Mouse (Mus musculus) heart, postnatal 4 days (tissue): ENCODE data around the gene Mvb12b. TPM values are rescaled to one million over a fixed set of nuclear protein-coding genes. Genes with fewer than 3 reads are reported as not detected.
"Not testable (repeated sequence)": the region's sequence is repeated elsewhere in the genome, so short reads cannot be mapped to it uniquely, and the experiment has no call there.

Experiments used
- DNase-seq: peaks from one replicate; pipeline ENCODE4 v3.0.0; 2021
- total RNA-seq, 2 experiments: library from RNA; stranded (reverse); gene quantifications; 2 replicates each; pipeline ENCODE4 v1.2.3; 2021

The Mvb12b gene
- total RNA-seq: 10 to 100 TPM; 28.1 to 29.3 TPM

DNA sequence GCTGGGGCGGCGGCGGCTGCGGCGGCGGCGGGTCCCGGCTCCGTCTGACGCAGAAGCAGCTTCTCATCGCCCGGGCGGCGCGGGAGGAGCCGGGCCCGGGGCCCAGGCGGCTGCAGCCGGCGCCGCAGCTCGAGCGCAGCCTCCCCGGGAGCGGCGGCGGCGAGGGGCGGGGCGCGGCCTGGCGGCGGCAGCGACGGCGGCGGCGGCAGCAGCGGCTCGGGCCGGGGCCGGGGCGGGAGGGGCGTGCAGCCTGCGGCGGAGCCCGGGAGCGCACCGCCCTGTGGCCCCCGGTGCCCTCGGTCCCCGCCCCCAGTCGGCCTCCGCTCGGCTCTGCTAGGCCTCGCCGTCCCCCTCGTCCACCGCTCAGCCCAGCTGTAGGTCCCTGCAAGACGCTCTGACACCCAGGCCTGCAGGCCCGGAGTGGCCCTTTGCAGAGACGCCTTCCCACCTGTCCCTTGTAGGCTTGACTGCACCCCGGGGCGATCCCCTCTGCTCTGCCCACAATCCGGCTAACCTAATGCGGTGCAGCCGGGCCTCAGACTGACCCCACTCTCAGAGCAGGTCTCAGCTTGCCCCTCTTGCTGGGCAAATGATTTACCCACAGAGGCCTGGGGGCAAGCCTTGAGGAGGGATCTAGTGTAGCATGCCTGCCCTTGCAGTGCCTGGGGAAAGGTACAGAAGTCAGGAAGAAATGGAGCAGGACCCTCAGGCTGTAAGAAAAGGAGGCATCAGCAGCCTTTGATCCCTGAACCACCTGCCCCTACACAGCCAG lies at the start of gene Mvb12b:
Gene Mvb12b, minus strand, starts transcription at position 619 of the 772 bp plus-strand sequence.
- peak; percentile 62 for DNase-seq

DNA sequence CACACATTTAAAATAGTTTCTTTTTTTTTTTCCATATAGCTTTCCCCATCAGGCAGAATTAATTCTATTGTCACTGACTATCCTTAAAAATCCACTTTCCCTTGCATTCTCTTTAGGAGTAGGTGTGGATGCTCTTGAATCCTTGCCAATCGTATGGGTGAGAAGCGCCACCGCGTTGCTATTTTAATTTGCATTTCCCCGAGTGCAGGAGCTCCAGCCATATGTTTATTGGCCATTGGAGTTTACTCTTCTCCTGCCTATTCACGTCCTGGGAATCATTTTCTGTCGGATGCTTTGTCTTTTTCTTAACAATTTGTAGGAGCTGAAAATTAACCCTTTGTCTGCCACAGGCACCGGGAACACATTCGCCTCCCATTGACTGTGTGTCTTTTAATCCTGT lies 48.0 kb upstream of the Mvb12b start:
- no peak for DNase-seq

DNA sequence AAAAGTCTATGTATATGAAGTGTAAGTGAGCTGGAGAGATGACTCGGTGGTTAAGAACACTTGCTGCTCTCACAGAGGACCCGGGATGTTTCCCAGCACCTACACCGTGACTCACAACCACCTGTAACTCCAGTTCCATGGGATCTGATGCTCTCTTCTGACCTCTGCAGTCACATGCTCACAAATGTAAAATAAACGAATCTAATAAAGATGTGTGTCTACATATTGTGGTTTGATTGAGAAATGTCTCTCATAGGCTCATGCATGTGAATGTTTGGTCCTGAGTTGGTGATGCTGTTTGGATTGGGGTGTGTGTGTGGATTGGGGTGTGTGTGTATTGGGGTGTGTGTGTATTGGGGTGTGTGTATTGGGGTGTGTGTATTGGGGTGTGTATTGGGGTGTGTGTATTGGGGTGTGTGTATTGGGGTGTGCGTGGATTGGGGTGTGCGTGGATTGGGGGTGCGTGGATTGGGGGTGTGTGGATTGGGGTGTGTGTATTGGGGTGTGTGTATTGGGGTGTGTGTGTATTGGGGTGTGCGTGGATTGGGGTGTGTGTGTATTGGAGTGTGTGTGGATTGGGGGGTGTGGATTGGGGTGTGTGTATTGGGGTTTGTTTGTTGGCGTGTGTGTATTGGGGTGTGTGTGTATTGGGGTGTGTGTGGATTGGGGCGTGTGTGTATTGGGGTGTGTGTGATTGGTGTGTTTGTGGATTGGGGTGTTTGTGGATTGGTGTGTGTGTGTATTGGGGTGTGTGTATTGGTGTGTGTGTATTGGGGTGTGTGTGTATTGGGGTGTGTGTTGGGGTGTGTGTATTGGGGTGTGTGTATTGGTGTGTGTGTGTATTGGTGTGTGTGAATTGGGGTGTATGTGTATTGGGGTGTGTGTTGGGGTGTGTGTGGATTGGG lies 46.1 kb upstream of the Mvb12b start:
- no peak for DNase-seq

DNA sequence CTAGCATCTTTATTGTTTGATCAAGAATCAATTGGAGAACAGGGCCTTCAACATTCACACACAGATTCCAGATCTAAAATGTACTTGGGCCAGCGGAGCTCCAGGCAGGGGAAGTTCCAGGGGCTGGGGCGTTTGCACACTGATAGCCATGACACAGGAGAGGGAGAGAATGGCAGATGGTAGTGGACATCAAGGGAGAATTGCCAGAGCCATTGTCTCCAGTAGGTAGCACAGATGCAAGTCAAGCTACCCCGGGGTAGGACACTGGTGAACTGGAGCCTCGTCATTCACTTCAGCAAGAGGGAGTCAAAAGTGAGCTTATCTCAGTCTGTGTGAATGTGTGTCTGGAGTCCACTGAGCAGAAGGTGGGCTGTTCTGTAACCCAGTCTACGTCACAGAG lies 43.4 kb upstream of the Mvb12b start:
- DNase-seq: no peak

DNA sequence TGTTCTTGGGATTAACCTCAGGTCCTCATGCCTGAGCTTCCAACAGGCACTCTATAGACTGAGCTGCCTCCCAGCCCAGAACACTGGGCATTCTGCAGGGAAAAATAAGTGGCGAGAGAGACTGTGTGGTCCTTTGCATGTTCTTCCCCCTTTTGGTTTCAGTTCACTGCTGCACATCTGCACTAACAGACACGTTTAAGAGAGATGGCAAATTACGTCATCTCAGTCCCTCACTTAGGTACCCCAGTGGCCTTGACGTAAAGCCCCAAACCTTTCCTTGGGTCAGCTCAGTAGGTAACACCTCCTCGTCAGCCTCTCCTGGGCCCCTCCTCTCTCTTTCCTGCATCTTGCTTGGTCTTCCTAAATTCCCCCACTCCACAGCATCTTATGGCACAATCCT lies 37.5 kb upstream of the Mvb12b start:
- no peak for DNase-seq

DNA sequence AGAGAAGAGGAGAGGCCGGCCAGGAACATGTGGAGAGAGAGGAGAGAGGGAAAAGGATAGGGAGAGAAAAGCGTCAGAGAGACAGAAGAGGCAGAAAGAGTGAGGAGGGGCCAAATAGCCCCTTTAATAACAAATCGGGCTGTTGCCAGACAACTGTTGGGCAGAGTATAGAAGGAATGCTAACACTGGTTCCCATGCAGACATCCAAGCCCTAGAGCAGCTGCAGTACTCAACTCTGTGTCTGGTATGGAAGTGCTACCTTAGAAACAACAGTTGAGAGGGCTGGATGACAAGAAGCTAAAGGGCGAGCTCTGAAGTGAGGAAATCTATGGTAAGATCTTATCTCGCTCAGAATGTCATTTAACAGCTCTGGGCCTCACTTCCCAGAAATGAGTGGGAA lies 35.7 kb upstream of the Mvb12b start:
- DNase-seq: no peak

DNA sequence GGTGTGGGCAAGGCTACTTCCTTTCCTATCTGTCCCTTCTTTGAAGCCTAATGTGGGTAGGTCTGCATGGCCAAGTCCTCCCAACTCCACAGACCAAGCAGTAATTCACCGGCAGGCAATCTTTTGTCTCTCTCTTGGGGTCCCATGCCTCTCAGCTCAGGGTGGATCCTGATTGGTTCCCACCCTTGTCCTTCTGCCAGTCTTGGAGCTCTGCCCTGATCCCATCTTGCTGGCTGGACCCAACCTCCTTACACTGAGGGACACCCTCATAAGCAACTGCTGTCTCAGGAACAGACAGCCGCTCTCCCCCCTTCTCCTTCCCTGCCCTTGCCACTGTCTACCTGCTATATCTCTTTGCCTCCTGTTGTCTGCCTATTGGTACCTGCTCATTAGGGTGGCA lies 34.7 kb upstream of the Mvb12b start:
- DNase-seq: no peak

DNA sequence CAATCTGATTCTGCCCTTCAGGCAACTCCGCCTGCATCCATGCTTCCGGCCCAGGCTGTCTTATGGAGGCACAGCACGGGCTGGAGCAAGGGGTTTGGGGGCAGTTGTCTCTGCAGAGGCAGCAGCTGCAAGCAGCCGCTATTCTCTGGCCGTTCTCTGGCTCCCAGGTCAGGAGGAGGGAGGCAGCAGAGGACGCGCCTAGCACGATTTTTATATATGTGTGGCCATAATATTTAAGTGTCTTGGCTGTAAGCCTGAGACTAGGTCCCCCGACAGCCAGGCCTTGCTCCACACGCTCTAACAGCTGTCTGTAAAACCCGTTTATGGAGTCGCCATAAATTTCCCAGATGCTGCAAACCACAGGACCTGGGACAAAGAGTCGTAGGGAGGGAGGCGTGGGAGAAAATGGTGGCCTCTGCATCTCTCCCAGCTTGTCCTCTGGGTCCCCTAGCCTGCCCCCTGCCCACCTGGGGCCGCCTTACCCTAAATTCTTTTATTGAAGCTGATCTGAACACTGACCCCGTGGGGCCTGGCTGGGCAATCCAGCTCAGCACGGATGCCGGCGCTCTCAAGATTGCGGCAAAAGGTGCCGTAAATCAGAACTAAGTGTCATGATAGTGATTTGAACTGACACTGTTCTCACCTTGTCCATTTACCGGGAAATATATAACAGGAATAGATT lies 32.3 kb upstream of the Mvb12b start:
- peak; percentile 47 for DNase-seq

DNA sequence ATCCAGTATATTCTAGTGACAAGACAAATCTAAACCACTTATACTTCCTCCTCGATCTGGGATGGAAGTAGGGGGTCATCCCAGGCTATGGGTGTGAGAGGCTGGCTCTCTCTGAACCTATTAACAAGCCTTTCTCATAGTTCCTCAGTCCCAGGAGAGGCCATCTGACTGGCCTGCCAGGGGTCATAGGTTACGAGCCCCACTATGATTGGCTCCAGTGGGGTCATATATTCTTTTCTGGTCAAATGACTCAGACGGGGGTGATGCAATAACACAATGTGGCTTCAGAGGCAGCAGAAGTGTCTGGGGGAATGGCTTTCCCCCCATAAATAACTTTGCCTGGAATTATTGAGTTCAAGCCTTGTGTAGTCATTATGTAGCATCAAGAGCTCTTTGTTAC lies 31.1 kb upstream of the Mvb12b start:
- DNase-seq: no peak

DNA sequence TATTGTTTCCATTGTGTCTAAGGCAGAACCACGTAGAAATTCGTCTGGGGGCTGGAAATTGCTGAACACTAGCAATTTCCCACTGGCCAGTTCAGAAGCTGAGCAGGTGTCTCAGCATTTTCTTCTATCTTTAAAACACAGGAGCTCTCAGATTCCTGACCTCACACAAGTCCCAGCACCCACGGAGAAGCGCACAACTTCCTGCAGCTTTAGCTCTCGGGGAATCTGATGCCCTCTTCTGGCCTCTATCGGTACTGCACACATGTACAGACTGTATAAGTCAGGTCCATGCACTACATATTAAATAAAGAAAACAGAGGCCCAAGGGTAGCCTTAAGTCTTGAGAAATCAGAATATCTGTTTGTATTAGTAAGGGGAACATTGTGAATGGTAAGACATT lies 30.6 kb upstream of the Mvb12b start:
- peak; percentile 71 for DNase-seq

DNA sequence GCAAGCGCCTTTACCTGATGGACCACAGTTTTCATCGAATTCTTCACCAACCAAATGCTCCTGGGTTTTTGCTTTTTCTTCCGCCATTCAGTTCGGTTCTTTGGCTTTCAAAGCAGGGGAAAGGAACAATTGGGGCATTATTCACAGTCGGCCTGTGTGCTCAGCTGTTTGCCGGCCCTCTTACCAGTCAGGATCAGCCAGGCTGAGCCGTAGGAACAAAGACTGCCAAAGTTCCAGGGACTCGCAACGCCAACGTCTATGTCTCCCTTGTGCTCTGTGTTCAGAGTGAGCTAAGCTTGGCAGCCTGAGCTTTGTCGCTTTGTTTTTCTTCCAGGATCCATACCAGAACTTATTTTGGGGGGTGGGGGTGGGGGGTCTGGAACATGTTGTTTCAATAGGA lies 28.9 kb upstream of the Mvb12b start:
- no peak for DNase-seq

DNA sequence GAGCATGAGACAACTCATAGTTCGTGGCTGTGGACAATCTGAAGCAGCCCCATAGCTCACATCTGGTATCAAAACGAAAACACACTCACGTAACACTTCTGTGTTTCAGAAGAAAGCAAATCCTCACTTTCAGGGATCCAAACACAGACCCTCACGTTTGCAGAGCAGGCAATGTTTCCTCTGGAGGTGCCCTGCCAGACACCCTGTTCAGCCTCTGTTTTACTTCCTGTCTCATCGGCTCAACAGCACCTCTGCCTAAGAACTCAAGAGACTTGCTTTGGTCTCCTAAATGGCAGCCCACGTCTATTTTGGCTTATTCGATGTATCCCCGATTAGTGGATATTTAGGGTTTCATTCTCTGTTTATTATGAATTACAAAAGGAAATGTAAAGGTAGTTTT lies 27.3 kb upstream of the Mvb12b start:
- no peak for DNase-seq

DNA sequence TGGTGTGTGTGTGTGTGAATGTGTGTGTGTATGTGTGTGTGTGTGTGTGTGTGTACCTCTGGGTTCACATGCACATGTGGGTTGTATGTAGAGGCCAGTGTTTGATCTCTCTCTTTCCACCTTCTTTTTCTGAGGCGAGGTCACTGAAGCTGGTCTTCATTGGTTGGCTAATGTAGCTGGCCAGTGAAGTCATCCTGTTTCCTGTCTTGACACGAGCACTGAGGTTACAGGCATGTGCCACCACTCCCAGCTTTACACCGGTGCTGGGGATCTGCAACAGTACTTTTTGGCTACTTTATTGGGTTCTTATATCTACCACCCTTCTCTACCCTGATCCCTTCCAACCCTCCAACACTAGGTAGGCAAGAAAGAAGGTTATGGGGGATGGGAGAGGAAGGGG lies 26.6 kb upstream of the Mvb12b start:
- no peak for DNase-seq

DNA sequence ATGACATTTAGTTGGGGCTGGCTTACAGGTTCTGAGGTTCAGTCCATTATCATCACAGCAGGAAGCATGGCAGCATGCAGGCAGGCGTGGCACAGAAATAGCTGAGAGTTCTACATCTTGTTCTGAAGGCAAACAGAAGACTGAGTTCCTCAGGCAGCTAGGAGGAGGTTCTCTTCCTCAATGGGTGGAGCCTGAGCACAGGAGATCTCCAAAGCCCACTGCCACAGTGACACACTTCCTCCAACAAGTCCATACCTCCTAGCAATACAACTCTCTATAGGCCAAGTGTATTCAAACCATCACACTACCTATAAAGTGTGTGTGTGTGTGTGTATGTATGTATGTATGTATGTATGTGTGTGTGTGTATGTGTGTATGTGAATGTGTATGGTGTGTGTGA lies 25.9 kb upstream of the Mvb12b start:
- DNase-seq: not testable (repeated sequence)

DNA sequence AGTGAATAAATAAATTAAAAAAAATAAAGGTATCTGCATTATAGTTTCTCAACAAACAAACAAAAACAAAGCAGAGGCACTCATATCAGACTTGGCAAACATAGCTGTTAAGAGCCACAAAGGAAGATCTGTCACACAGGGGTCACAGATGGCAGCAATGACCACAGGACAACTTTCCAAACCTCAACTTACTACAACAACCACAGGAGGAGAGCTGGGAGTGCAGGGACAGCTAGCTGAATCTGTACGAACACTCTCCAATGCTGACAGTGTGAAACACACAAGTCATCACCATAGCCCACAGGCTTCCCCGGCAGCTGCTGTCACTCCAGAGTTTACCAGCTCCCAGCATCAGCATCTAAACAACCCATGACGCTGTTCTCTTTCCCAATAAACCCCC lies 25.0 kb upstream of the Mvb12b start:
- no peak for DNase-seq

DNA sequence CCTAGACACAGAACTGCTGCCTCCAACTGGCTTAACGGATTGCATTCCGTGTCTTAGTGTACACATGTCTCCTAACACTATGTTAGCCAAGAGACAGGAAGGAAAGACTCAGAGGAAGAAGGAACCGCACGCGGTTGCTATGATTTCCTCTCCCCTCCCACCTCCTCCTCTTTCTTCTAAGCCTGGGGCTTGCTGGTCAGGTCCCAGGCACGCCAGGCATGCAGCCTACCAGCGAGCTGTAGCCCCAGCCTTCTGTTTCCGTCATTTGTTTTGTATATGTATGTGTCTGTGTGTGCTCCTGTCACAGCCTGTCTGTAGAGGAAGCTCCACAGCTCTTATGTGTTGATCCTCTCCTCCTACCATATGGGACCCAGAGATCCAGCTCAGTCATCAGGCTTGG lies 20.6 kb upstream of the Mvb12b start:
- DNase-seq: peak; percentile 56

DNA sequence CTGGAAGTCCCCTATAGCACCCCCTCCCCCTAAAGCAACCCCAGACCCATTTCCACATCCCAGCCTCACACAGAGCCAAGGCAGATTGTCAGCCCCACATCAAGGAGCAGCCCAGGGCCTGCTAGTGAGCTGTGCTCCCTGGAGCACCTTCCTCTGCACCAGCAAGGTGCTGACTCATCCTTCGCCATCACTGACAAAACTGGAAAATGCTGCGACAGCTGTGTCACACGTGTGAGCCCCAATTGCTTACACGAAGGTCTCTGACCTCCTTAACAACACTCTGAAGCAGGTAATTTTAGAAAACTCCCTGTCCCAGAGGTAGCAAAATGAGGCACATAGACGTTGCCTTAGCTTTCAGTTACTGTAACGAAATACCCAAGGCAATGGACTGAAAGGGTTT lies 19.4 kb upstream of the Mvb12b start:
- DNase-seq: no peak

DNA sequence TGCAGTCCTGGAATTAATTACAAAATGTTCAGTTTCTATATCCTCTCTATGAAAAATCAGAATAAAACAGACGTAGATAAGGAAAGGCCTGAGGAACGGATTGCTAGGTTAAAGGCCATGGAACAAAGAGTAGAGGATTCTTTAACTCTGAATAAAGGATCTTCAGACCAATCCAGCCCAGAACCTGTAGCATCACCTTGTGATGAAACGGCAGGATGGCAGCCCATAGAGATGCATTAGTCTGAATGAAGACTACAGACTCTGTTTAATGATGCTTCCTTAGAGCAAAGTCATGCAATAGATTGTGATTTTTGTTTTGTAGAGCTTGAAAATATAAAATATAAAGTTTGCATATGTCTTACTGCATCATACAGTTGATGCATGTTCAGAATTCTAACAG lies 8.1 kb upstream of the Mvb12b start:
- DNase-seq: no peak

DNA sequence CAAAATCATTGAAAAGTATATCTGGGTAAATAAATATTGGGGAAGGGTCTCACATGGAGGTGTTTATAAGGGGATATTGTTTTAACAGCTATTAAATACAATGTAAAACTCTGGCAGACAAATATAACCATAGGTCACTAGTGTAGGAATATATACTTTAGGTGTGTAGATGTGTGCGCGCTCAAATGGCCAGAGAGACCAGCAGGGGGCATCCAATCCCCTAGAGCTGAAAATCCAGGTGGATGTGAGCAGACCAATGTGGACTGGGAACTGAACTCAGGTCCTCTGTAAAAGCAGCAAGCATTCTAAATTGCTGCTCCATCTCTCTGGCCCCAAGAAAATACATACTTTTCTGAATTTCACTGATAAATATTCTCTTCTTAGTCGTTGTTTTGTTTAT lies 5.4 kb upstream of the Mvb12b start:
- peak; percentile 2 for DNase-seq

DNA sequence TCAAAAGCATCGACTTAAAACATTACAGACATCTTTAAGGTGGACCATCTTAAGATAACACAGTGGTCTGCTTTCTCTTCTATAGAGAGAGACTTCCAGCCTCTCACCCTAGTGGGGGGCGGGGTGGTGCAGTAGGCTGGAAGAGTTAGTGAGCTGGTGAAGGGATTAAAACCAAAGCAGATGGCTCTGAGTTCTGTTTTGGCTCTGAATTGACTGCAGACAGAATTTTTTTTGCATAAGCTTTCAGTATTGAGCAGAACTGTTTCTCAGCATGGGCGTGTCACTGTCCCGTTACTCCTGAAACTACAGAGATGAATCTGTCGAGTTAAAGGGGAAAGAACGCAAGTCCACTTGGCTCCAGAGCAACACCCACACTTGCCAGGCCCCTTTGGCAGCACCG lies 4.6 kb upstream of the Mvb12b start:
- DNase-seq: no peak

DNA sequence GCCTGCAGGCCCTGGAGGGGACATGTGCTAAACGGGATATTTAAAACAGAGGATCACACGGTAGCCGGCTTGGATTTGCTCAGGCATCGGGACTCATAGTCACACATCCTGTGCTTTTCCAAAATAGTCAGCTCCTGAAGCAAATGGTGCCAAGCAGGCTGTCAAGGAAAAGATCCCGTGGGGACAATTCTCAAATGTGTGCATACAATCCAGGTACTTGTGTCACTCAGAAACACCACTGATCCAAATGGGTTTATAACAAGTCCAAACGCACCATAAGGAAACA lies 297 bp upstream of the Mvb12b start:
- DNase-seq: no peak

DNA sequence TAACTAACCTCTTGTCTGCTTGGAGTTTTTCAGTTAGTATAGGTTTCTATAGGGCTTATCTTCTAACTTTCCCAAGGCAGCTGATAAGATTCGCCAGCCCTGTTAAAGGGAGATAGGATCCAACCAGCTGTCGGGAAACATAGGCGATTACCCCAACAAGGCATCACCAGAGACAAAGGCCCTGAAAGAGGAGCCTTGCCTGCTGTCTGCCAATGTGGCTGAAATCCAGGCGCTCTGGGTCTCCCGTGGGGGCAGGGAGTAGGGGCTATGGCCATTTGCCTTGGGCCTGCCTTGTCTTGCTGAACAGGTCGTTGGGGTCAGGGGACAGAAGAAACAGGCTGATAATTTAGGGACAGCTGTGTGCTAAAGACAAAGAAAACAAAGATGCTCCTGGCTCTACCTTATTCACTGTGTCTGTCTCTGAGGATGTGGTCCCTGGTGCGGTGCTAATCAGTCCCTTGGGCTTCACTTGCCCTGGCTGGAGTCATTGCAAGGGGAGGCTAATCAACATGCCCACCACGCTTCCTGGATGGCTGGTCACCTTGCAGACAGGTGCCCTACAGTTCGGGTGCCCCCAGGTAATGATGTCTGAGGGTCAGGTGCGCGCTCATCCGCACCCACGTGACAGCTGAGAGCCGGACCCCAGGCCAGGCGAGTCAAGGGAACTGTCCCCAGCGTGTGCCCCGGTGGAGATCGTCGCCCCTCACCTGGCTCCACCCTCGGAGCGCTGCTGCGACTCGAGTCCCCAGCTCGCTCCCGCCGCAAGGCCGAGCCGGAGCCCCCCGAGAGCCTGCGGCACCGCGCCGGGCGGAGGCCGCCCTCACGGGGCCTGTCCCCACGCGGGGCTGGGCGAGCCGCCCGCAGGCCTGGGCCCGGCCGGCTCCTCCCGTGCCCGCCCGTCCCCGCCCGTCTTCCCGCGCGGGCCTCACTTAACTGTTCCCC lies 1.1 kb downstream of the Mvb12b start:
- peak; percentile 35 for DNase-seq
